Mouse (Mus musculus): ENCODE results near the gene Nlk. TPM values are rescaled to one million over a fixed set of nuclear protein-coding genes. Genes with fewer than 3 reads are reported as not detected.

Nlk gene
- polyA plus RNA-seq, 1 experiment from 2014 or later, result 30.7 TPM

DNA sequence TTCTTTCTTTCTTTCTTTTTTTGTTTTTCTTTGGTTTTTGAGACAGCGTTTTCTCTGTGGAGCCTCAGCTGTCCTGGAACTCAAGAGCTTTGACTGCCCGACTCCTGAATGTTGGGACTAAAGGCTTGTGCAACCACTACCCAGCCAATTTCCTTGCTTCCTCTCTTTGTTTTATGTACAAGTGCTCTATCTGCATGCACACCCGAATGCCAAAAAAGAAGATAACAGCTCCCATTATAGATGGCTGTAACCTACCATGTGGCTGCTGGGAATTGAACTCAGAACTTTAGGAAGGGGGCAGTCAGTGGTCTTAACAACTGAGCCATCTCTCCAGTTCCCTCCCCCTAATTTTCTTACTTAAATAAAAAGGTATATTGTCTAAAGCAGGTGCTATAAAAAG is 77.0 kb downstream of the Nlk start:
- Histone ChIP-seq H3K4me1 (replicated peaks) (no peaks in the 10 kb centered on the region), H3K9me3 (no peaks in the 10 kb centered on the region), H3K9ac (replicated peaks) (no peak overlapping the region), H3K4me3 (replicated peaks) (no peak overlapping the region), H3K27me3 (no peaks in the 10 kb centered on the region), H3K4me2 (replicated peaks) (no peak overlapping the region), H3K36me3 (peaks cover 7% of the 10 kb centered on the region), H3K27ac (no peak overlapping the region)
- ATAC-seq, result no peak
- 90% methylated on average over 3 of the region's 3 CpGs for WGBS

DNA sequence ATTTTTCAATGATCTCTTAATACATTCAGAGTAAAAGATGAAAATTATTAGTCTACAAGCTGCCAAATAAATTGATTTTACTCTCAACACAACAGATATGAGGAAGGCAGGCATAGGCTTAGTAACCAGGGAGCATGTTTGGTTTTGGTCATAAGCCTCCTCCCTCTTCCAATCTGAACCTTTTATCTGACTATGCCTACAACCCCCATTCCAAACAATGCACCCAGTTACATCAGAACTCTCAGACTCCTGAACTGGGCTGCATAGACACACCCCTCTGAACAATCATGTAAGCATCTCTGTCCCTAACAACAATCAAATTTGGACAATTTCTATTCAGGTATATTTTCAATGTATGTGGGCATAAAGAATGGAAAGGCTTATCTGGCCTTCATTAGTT is 85.9 kb downstream of the Nlk start:
- no peak overlapping the region for H3K27ac ChIP-seq
- H3K9ac ChIP-seq (replicated peaks), result no peak overlapping the region
- no peaks in the 10 kb centered on the region for H3K27me3 ChIP-seq
- H3K4me1 ChIP-seq (replicated peaks), result no peaks in the 10 kb centered on the region
- H3K36me3 ChIP-seq, result peaks cover 3% of the 10 kb centered on the region; the same call in 1 of the 2 replicates
- no peak overlapping the region for H3K4me3 ChIP-seq (replicated peaks)
- no peaks in the 10 kb centered on the region for H3K9me3 ChIP-seq
- no peak for ATAC-seq
- no peak overlapping the region for H3K4me2 ChIP-seq (replicated peaks)

DNA sequence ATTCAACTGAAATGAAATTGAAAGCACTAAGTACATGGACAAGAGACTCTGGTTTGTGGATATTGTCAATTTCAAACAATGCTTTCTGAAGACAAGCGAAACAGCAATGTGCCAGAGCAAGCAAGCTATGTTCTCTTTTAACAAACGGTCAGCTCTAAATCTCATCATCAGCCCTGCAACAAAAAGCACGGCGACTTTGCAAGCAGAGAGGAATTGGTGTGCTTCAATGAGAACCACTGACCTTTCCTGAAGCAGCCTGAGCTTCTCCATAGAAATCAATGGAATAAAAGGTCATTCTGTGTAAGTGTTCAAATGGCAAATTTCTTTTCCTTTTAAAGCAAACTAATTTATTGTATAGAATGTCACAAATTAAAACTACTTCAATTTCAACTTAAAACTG is 87.5 kb downstream of the Nlk start:
- Histone ChIP-seq H3K27me3 (no peaks in the 10 kb centered on the region), H3K4me3 (replicated peaks) (no peak overlapping the region), H3K4me1 (replicated peaks) (no peaks in the 10 kb centered on the region), H3K27ac (no peak overlapping the region), H3K4me2 (replicated peaks) (no peak overlapping the region), H3K36me3 (peaks cover 10% of the 10 kb centered on the region; the same call in 1 of the 2 replicates), H3K9ac (replicated peaks) (no peak overlapping the region), H3K9me3 (no peaks in the 10 kb centered on the region)
- no peak for ATAC-seq
- 67% methylated on average over 4 of the region's 4 CpGs for WGBS

DNA sequence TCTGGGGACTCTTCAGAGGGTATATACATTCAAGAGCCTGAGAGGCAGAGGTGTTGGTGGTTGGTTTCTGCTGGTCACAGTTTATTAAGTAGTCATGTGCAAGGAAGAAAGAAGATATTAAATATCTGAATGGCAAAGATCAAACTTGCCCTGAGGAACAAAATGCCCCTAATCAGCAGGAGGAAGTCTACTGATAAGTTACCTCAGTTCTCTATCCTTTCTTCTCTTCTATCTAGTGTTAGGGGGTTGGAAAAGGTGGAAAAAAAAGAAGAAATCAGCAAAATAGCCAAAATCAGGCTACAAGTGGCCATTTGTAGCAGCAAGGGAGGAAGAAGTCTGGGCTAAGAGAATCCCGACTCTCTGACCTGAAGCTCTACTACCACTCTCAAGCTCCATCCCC is 92.3 kb downstream of the Nlk start:
- peaks cover 16% of the 10 kb centered on the region for H3K36me3 ChIP-seq
- no peak overlapping the region for H3K9ac ChIP-seq (replicated peaks)
- no peak overlapping the region for H3K4me3 ChIP-seq (replicated peaks)
- H3K27me3 ChIP-seq, result no peaks in the 10 kb centered on the region
- no peaks in the 10 kb centered on the region for H3K4me1 ChIP-seq (replicated peaks)
- no peak overlapping the region for H3K4me2 ChIP-seq (replicated peaks)
- no peak for ATAC-seq
- H3K27ac ChIP-seq, result no peak overlapping the region
- H3K9me3 ChIP-seq, result no peaks in the 10 kb centered on the region
- WGBS, result 90% methylated on average over 1 of the region's 1 CpGs

DNA sequence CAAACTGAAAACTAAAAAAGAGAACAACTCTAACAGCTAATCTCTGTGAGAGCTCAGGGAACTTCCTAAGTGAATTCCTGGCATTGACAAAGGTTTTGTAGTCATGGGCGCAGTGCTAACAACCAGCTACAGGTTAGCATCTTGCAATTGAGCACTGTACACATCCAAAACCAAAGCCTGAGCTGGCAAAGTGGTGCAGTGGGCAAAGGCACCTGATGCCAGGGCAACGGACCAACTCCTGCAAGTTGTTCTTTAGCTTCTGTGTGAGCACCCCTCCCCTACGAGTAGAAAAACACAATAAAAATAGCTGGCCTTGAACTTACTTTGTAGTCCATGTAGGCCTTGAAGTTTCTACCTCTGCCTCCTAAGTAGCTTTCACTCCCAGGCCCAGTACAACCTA is 94.4 kb downstream of the Nlk start:
- WGBS, result 90% methylated on average over 3 of the region's 3 CpGs
- ATAC-seq, result no peak

DNA sequence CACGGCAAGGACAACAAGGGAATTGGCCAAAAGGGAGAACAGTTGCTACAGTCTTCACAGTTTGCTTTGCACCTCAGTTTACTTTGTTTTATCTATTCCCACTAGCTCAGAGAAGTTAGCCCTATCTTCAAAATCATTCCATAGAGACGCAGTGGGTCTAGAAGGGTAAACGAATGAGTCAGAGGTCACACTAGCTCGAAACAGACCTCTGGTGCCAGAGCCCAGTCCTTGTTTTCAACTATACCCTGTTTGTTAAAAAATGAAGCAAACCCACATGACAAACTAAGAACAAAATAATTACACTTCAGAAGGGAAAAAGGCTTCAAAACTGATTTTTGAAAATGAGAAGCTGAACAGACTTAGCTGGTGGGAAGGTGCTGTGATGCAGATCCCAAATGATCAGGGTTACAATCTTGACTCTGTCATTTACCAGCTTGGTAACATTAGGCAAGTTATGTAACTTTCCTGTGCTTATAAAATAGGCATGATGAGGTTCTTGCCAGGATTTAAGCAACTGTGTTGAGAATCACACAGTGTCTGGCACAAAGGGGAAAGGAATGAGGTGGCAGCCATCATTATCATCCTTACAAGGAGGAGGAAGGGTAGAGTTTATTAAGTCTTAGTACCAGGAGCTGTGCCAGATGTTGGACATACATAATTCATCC is 96.1 kb downstream of the Nlk start:
- Histone ChIP-seq H3K9ac (replicated peaks) (no peak overlapping the region), H3K9me3 (no peaks in the 10 kb centered on the region), H3K27me3 (no peaks in the 10 kb centered on the region), H3K4me1 (replicated peaks) (peaks cover 6% of the 10 kb centered on the region), H3K27ac (no peak overlapping the region), H3K4me3 (replicated peaks) (no peak overlapping the region), H3K36me3 (peaks cover 14% of the 10 kb centered on the region), H3K4me2 (replicated peaks) (no peak overlapping the region)
- ATAC-seq, result no peak
- WGBS, result 88% methylated on average over 4 of the region's 4 CpGs

More for the DNA sequence above, 94.4 kb downstream of the Nlk start:
- H3K9ac ChIP-seq (replicated peaks), result no peak overlapping the region
- H3K27me3 ChIP-seq, result no peaks in the 10 kb centered on the region
- no peaks in the 10 kb centered on the region for H3K4me1 ChIP-seq (replicated peaks)
- no peak overlapping the region for H3K27ac ChIP-seq
- no peak overlapping the region for H3K4me2 ChIP-seq (replicated peaks)
- H3K4me3 ChIP-seq (replicated peaks), result no peak overlapping the region
- H3K9me3 ChIP-seq, result no peaks in the 10 kb centered on the region
- H3K36me3 ChIP-seq, result peaks cover 16% of the 10 kb centered on the region

DNA sequence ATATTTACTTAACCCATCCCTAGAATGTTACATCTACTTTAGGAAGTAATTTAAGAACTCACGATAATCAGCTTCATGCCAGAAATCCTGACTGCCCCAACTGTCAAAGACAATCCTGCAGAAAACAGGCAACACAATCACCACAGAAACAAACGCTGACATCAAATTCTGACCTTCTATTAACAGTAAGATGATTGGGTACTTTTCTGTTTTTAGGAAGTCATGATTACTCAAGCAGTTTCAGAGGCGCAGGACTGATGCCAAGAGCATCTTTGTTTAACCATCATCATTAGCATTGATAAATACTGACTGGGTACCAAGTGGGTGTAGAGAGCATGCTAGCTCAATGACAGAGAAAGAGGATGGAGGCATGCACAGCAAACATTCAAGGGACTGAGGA is 96.7 kb downstream of the Nlk start:
- H3K9me3 ChIP-seq, result no peaks in the 10 kb centered on the region
- peaks cover 7% of the 10 kb centered on the region for H3K4me1 ChIP-seq (replicated peaks)
- H3K4me3 ChIP-seq (replicated peaks), result no peak overlapping the region
- no peak overlapping the region for H3K9ac ChIP-seq (replicated peaks)
- H3K36me3 ChIP-seq, result peaks cover 11% of the 10 kb centered on the region
- H3K27me3 ChIP-seq, result no peaks in the 10 kb centered on the region
- H3K4me2 ChIP-seq (replicated peaks), result no peak overlapping the region
- ATAC-seq, result no peak
- H3K27ac ChIP-seq, result no peak overlapping the region
- 89% methylated on average over 3 of the region's 3 CpGs for WGBS

DNA sequence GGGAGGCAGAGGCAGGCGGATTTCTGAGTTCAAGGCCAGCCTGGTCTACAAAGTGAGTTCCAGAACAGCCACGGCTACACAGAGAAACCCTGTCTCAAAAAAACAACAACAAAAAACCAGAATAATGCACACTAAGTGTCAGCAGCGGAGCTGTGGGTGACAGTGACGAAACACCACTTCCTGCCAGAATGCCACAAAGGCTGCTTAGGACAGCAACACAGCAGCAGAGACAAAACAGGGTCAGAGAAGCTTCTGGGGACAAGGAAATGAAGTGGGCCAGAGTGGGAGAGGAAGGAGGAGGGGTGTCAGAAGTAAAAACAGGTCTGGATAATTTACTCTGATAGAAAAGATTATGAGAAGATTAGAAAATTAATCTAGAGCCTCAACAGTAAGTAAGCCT is 97.1 kb downstream of the Nlk start:
- no peak overlapping the region for H3K9ac ChIP-seq (replicated peaks)
- H3K27ac ChIP-seq, result no peak overlapping the region
- no peaks in the 10 kb centered on the region for H3K9me3 ChIP-seq
- no peak for ATAC-seq
- H3K27me3 ChIP-seq, result no peaks in the 10 kb centered on the region
- no peak overlapping the region for H3K4me2 ChIP-seq (replicated peaks)
- no peak overlapping the region for H3K4me3 ChIP-seq (replicated peaks)
- WGBS, result 90% methylated on average over 4 of the region's 4 CpGs
- H3K4me1 ChIP-seq (replicated peaks), result peaks cover 11% of the 10 kb centered on the region
- peaks cover 12% of the 10 kb centered on the region for H3K36me3 ChIP-seq

DNA sequence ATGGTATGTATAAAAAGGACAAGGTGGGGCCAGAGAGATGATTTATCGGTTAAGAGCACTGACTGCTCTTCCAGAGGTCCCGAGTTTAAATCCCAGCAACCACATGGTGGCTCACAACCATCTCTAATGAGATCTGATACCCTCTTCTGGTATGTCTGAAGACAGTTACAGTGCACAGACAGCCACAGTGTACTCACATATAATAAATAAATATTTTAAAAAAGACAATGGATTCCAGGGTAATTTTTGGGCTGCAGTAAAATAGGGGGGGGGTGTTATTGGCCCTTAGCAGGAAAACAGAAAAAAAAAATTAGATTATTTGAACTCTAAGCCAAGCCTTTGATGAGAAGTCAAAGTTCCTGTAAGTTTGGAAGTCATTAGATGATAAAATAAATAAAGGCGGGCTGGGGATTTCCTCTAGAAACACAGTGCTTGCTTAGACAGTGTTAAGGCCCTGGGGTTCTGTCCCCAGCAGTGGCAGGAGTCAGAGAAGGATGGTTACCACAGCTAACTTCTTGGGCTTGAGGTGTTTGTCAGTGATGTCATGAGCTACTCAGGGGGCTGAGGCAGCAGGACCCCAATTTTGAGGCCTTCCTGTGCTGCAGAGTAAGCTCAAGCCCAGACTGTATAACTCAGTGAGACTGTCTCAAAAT is 98.3 kb downstream of the Nlk start:
- Histone ChIP-seq H3K9me3 (no peaks in the 10 kb centered on the region), H3K4me3 (replicated peaks) (no peak overlapping the region), H3K9ac (replicated peaks) (no peak overlapping the region), H3K4me1 (replicated peaks) (peaks cover 11% of the 10 kb centered on the region), H3K27me3 (no peaks in the 10 kb centered on the region), H3K4me2 (replicated peaks) (no peak overlapping the region), H3K36me3 (peaks cover 15% of the 10 kb centered on the region), H3K27ac (no peak overlapping the region)
- no peak for ATAC-seq
- WGBS, result 87% methylated on average over 3 of the region's 3 CpGs

DNA sequence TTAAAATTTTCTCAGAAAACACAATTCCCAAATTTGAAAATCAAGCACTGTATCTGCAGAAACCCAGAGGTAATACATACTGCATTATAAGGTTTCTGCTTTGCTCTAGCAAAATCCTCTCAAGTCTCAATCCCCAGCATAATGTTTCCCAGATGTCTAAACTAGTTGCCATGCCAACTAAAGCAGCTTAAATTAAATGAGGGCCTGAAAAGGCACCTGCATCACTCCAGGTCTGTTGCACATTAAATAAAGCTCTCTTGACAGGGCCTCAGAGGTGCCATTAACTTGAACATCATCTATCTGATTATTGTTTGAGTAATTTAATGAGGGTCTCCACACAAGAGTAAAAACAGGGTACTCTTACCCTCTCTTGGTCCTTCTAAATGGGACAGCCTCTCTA is 100.4 kb downstream of the Nlk start:
- Histone ChIP-seq H3K27me3 (no peaks in the 10 kb centered on the region), H3K9me3 (no peaks in the 10 kb centered on the region), H3K4me3 (replicated peaks) (no peak overlapping the region), H3K4me2 (replicated peaks) (no peak overlapping the region), H3K36me3 (peaks cover 10% of the 10 kb centered on the region), H3K4me1 (replicated peaks) (peaks cover 11% of the 10 kb centered on the region), H3K9ac (replicated peaks) (no peak overlapping the region), H3K27ac (no peak overlapping the region)
- ATAC-seq, result no peak

DNA sequence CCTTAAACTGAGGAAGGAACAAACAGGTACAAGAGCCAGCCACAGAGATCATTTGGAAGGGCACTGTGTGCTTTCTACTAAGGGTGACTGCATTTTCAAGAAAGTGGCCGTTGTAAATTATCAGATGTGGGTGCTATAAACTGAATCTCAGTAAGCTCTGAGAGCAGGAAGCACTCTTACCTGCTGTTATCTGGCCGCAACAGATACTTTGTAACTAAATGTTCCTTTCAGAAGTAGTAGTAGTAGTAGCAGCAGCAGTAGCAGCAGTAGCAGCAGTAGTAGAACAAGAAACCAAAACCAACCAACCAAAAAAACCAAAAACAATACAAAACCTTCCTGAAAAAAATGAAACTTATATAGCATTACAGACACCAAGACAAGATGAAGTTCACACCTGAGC is 101.4 kb downstream of the Nlk start:
- 98% methylated on average over 2 of the region's 2 CpGs for WGBS
- peaks cover 11% of the 10 kb centered on the region for H3K4me1 ChIP-seq (replicated peaks)
- no peak for ATAC-seq

DNA sequence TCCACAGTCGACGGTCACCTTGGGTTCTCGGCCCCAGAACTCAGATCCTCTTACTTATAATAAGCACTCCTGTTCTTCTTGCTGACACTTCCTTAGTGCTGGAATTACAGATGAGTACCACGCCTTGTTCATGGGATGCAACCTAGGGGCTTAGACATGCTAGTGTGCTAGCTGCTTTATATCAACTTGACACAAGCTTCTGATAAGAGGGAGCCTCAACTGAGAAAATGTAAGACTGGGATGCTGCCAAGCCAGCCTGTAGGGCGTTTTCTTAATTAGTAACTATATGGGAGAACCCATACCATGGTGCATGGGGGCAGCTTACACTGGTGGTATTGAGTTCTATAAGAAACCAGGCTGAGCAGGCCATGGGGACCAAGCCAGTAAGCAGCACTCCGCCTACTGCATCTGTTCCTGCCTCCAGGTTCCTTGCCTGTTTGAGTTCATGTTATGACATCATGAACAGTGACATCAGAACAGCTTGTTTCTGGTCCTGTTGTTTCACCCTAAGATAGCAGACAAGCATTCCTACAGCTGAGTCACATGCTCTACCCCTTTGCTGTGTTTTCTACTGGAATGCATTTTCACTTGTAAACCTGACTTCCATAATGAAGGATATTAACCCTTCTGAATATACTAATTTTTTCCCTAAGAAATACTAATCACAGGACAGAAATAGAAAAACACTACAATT is 102.8 kb downstream of the Nlk start:
- Histone ChIP-seq H3K9ac (replicated peaks) (no peak overlapping the region), H3K27me3 (no peaks in the 10 kb centered on the region), H3K9me3 (no peaks in the 10 kb centered on the region), H3K4me1 (replicated peaks) (peaks cover 11% of the 10 kb centered on the region), H3K4me2 (replicated peaks) (no peak overlapping the region), H3K4me3 (replicated peaks) (no peak overlapping the region), H3K27ac (no peak overlapping the region), H3K36me3 (peaks cover 8% of the 10 kb centered on the region; the same call in 1 of the 2 replicates)
- 92% methylated on average over 6 of the region's 6 CpGs for WGBS
- ATAC-seq, result no peak

More for the DNA sequence above, 101.4 kb downstream of the Nlk start:
- no peaks in the 10 kb centered on the region for H3K9me3 ChIP-seq
- peaks cover 8% of the 10 kb centered on the region for H3K36me3 ChIP-seq
- H3K27me3 ChIP-seq, result no peaks in the 10 kb centered on the region
- H3K4me2 ChIP-seq (replicated peaks), result no peak overlapping the region
- H3K4me3 ChIP-seq (replicated peaks), result no peak overlapping the region
- H3K9ac ChIP-seq (replicated peaks), result no peak overlapping the region
- H3K27ac ChIP-seq, result no peak overlapping the region

All from midbrain, embryonic 13.5 days (tissue).